Mouse (Mus musculus) liver, embryonic 14.5 days (tissue): ENCODE measurements around the gene Mterf1a. TPM values are rescaled to one million over a fixed set of nuclear protein-coding genes. Genes with fewer than 3 reads are reported as not detected.
"Not testable (repeated sequence)": the region's sequence is repeated elsewhere in the genome, so short reads cannot be mapped to it uniquely, and the experiment has no call there.

Experiments
- ATAC-seq: fragments of 200-750 bp; cut with Nextera tagmentation; 2 replicates; pipeline ENCODE4 v1.8.0; 2017; ENCODE audit warnings: moderate number of reproducible peaks, mild to moderate bottlenecking, moderate library complexity; ENCODE audit not compliant: insufficient read depth
- DNase-seq, 3 experiments: peaks; one replicate each; pipeline ENCODE4 v3.0.0-alpha.2; 2012 to 2013; ENCODE audit warnings: low read depth in 3 of 3, low spot score in 3 of 3
- H3K27ac ChIP-seq: fragments of 300-500 bp; sonication (generic); 2 replicates; pipeline ENCODE4 v1.5.1; 2014; ENCODE audit warnings: moderate library complexity, mild to moderate bottlenecking, control low read depth, inconsistent platforms
- H3K27me3 ChIP-seq: fragments of 300-500 bp; sonication (generic); 2 replicates; pipeline ENCODE4 v1.6.1; 2014; ENCODE audit warnings: mild to moderate bottlenecking, low read length, moderate library complexity; ENCODE audit not compliant: control insufficient read depth, insufficient read depth
- H3K36me3 ChIP-seq: fragments of 300-500 bp; sonication (generic); replicated peaks from 2 replicates; pipeline ENCODE4 v1.6.1; 2014; ENCODE audit warnings: low read depth; ENCODE audit not compliant: control insufficient read depth, insufficient read depth
- H3K4me1 ChIP-seq, 2 experiments: fragments of 200-500 bp in 1 of 2; fragments of 300-500 bp in 1 of 2; sonication (generic) in 1 of 2; replicated peaks; 2 replicates each; pipeline ENCODE4 v1.6.1; 2012 to 2014; ENCODE audit warnings: antibody characterized with exemption in 1 of 2, inconsistent platforms in 1 of 2, low read length in 1 of 2; ENCODE audit not compliant: control insufficient read depth in 2 of 2, insufficient read depth in 2 of 2
- H3K4me2 ChIP-seq: fragments of 300-500 bp; sonication (generic); 2 replicates; pipeline ENCODE4 v1.6.1; 2014; ENCODE audit warnings: low read depth, mild to moderate bottlenecking, control low read depth, moderate library complexity
- H3K4me3 ChIP-seq, 2 experiments: fragments of 200-500 bp in 1 of 2; fragments of 300-500 bp in 1 of 2; sonication (generic) in 1 of 2; 2 replicates each; pipeline ENCODE4 v1.5.1; 2012 to 2014; ENCODE audit warnings: low read depth in 2 of 2, low read length in 2 of 2, mild to moderate bottlenecking in 2 of 2, control low read depth in 1 of 2, inconsistent platforms in 1 of 2, moderate library complexity in 1 of 2; ENCODE audit not compliant: insufficient read depth in 1 of 2
- H3K9ac ChIP-seq: fragments of 300-500 bp; sonication (generic); replicated peaks from 2 replicates; pipeline ENCODE4 v1.6.1; 2014; ENCODE audit warnings: mild to moderate bottlenecking, control low read depth, moderate library complexity
- H3K9me3 ChIP-seq: fragments of 300-500 bp; sonication (generic); 2 replicates; pipeline ENCODE4 v1.6.1; 2016; ENCODE audit warnings: low read length, mixed read lengths; ENCODE audit not compliant: control insufficient read depth
- CTCF ChIP-seq: IDR thresholded peaks from 2 replicates; pipeline ENCODE4 v1.5.1; 2016; ENCODE audit warnings: antibody characterized with exemption, low read depth, control low read depth
- EP300 ChIP-seq: IDR thresholded peaks from 2 replicates; pipeline ENCODE4 v1.6.1; 2016; ENCODE audit warnings: antibody characterized with exemption, low read depth
- WGBS: fragments of 180-500 bp; shearing (Covaris S2); extraction: QIAGEN DNeasy Blood & Tissue Kit; methylation state at CpG from one replicate; pipeline ENCODE4 v1.1.7; 2014; ENCODE audit not compliant: insufficient replicate concordance; 5-methylcytosine and 5-hydroxymethylcytosine counted together
- polyA plus RNA-seq, 2 experiments: library from polyadenylated mRNA; depleted of rRNA in 1 of 2; stranded (reverse) in 1 of 2; unstranded in 1 of 2; fragments of >200 nt; fragmentation: Nextera tagmentation in 1 of 2; extraction: Ambion mirVana in 1 of 2; gene quantifications; 2 replicates each; pipeline versions ENCODE4 v1.2.1 to v1.2.3; 2012 to 2014

Mterf1a gene
- polyA plus RNA-seq, 2 experiments, result 3.5 to 4.9 TPM

- H3K4me1 ChIP-seq, result peaks cover 2 to 3% of the 10 kb centered on the region in 2 experiments; a peak in 3 of 4 replicates
- no peaks in the 10 kb centered on the region for H3K27me3 ChIP-seq
- no peak for DNase-seq
These were observed 4.5 kb downstream of the Mterf1a start for GRCm38 (mm10) chr5:3889201-3889600.

GRCm38 (mm10) chr5:3886862-3887261 is 6.9 kb downstream of the Mterf1a start:
- H3K4me2 ChIP-seq, H3K36me3 ChIP-seq, H3K4me3 ChIP-seq, ATAC-seq, H3K4me1 ChIP-seq, DNase-seq, H3K9me3 ChIP-seq, H3K9ac ChIP-seq, H3K27me3 ChIP-seq, H3K27ac ChIP-seq: not testable (repeated sequence)
- WGBS, result 77% methylated on average over 7 of the region's 7 CpGs

More at GRCm38 (mm10) chr5:3889201-3889600, 4.5 kb downstream of the Mterf1a start:
- Histone ChIP-seq H3K9me3 (no peaks in the 10 kb centered on the region), H3K36me3 (no peaks in the 10 kb centered on the region), H3K9ac (no peak overlapping the region), H3K27ac (no peak overlapping the region), H3K4me2 (no peak overlapping the region), H3K4me3 (no peak overlapping the region)
- peak; percentile 20; the same call in 1 of the 2 replicates for TF ChIP-seq CTCF
- no peak for TF ChIP-seq EP300
- ATAC-seq, result no peak

- H3K9ac ChIP-seq, result no peak overlapping the region
- DNase-seq (no peak), ATAC-seq (no peak)
- no peaks in the 10 kb centered on the region for H3K36me3 ChIP-seq
- TF ChIP-seq EP300, result no peak
- no peak for TF ChIP-seq CTCF
- no peak overlapping the region for H3K27ac ChIP-seq
- no peak overlapping the region for H3K4me3 ChIP-seq
- no peaks in the 10 kb centered on the region for H3K4me1 ChIP-seq
- no peaks in the 10 kb centered on the region for H3K27me3 ChIP-seq
- H3K4me2 ChIP-seq, result no peak overlapping the region
- H3K9me3 ChIP-seq, result no peaks in the 10 kb centered on the region
- WGBS, result 63% methylated on average over 3 of the region's 3 CpGs
These were observed 20.2 kb downstream of the Mterf1a start for GRCm38 (mm10) chr5:3873485-3873884.

- H3K9me3 ChIP-seq, result no peaks in the 10 kb centered on the region
- no peaks in the 10 kb centered on the region for H3K27me3 ChIP-seq
- H3K4me1 ChIP-seq, result no peaks in the 10 kb centered on the region
- ATAC-seq (no peak), DNase-seq (no peak)
- no peaks in the 10 kb centered on the region for H3K36me3 ChIP-seq
- no peak overlapping the region for H3K4me3 ChIP-seq
- H3K4me2 ChIP-seq, result no peak overlapping the region
- WGBS, result 75% methylated on average over 1 of the region's 1 CpGs
- TF ChIP-seq CTCF, result no peak
- H3K9ac ChIP-seq, result no peak overlapping the region
- no peak overlapping the region for H3K27ac ChIP-seq
These were observed 21.4 kb downstream of the Mterf1a start for GRCm38 (mm10) chr5:3872348-3872747.

- no peaks in the 10 kb centered on the region for H3K27me3 ChIP-seq
- no peak overlapping the region for H3K4me3 ChIP-seq
- no peaks in the 10 kb centered on the region for H3K36me3 ChIP-seq
- no peak overlapping the region for H3K27ac ChIP-seq
- no peaks in the 10 kb centered on the region for H3K4me1 ChIP-seq
- no peak overlapping the region for H3K9ac ChIP-seq
- no peaks in the 10 kb centered on the region for H3K9me3 ChIP-seq
- WGBS, result 60% methylated on average over 4 of the region's 4 CpGs
- no peak for ATAC-seq
- H3K4me2 ChIP-seq, result no peak overlapping the region
- DNase-seq, result no peak
- TF ChIP-seq EP300 (no peak), CTCF (no peak)
These were observed 23.6 kb downstream of the Mterf1a start for GRCm38 (mm10) chr5:3870161-3870560.

GRCm38 (mm10) chr5:3845026-3845425 is 48.7 kb downstream of the Mterf1a start, which contains the start of gene Lrrd1:
Lrrd1 (plus strand) TSS chr5:3845173.
- Histone ChIP-seq H3K9me3 (no peaks in the 10 kb centered on the region), H3K9ac (no peak within 1 kb of the TSS), H3K4me2 (0 out of 2 replicates have a peak within 1 kb of the TSS, but pooled peaks have one; percentile 2), H3K36me3 (no peaks in the 10 kb centered on the region), H3K4me1 (no peaks in the 10 kb centered on the region), H3K4me3 (0 out of 4 replicates have a peak within 1 kb of the TSS, but pooled peaks of 1 of the 2 experiments have one; percentile 7), H3K27ac (no peak within 1 kb of the TSS), H3K27me3 (no peaks in the 10 kb centered on the region)
- TF ChIP-seq CTCF, result no peak
- no peak for TF ChIP-seq EP300
- 21% methylated on average over 24 of the region's 24 CpGs for WGBS
- no peak for ATAC-seq
- DNase-seq, result no peak

Other genes starting within 250 kb of the Mterf1a start
- not detected in 2 replicates for gene Tmbim7, start 242.8 kb downstream of the Mterf1a start, polyA plus RNA-seq (2012; rRNA removed)
- gene Tmbim7, start 242.8 kb downstream of the Mterf1a start, polyA plus RNA-seq (2014; fragmentation: Nextera tagmentation; extraction: Ambion mirVana), result not detected in 2 replicates
- gene Gatad1, start 236.7 kb downstream of the Mterf1a start, polyA plus RNA-seq (2012; rRNA removed), result 17.8 and 25.4 TPM in 2 replicates
- 27.7 and 30.1 TPM in 2 replicates for gene Gatad1, start 236.7 kb downstream of the Mterf1a start, polyA plus RNA-seq (2014; fragmentation: Nextera tagmentation; extraction: Ambion mirVana)
- gene Ankib1, start 91.0 kb downstream of the Mterf1a start, polyA plus RNA-seq (2012; rRNA removed), result 2.3 and 3.1 TPM in 2 replicates
- 3.8 and 4.3 TPM in 2 replicates for gene Ankib1, start 91.0 kb downstream of the Mterf1a start, polyA plus RNA-seq (2014; fragmentation: Nextera tagmentation; extraction: Ambion mirVana)
- gene Krit1, start 90.7 kb downstream of the Mterf1a start, polyA plus RNA-seq (2012; rRNA removed), result 8.2 and 13.0 TPM in 2 replicates
- 15.6 and 15.7 TPM in 2 replicates for gene Krit1, start 90.7 kb downstream of the Mterf1a start, polyA plus RNA-seq (2014; fragmentation: Nextera tagmentation; extraction: Ambion mirVana)
- gene Lrrd1, start 48.8 kb downstream of the Mterf1a start, polyA plus RNA-seq (2012; rRNA removed), result 0.02 TPM in 1 of 2 replicates, not detected in the other
- gene Lrrd1, start 48.8 kb downstream of the Mterf1a start, polyA plus RNA-seq (2014; fragmentation: Nextera tagmentation; extraction: Ambion mirVana), result 0.05 TPM in 1 of 2 replicates, not detected in the other
- gene Akap9, start 34.1 kb upstream of the Mterf1a start, polyA plus RNA-seq (2012; rRNA removed), result 3.2 and 6.2 TPM in 2 replicates
- 17.8 and 18.6 TPM in 2 replicates for gene Akap9, start 34.1 kb upstream of the Mterf1a start, polyA plus RNA-seq (2014; fragmentation: Nextera tagmentation; extraction: Ambion mirVana)
- gene Cyp51, start 210.8 kb upstream of the Mterf1a start, polyA plus RNA-seq (2012; rRNA removed), result 21.0 and 39.3 TPM in 2 replicates
- 49.7 and 55.7 TPM in 2 replicates for gene Cyp51, start 210.8 kb upstream of the Mterf1a start, polyA plus RNA-seq (2014; fragmentation: Nextera tagmentation; extraction: Ambion mirVana)